Mouse (Mus musculus) kidney, adult 18-20 months (tissue): ENCODE data around the gene Frmd5.
A peak's percentile ranks its signal among the peaks of the same experiment; 100 is the strongest.
"Not testable (repeated sequence)": the region's sequence is repeated elsewhere in the genome, so short reads cannot be mapped to it uniquely, and the experiment has no call there.

Source experiments
- DNase-seq: peaks from one replicate; pipeline ENCODE4 v3.0.0; 2021

Frmd5 gene

DNA sequence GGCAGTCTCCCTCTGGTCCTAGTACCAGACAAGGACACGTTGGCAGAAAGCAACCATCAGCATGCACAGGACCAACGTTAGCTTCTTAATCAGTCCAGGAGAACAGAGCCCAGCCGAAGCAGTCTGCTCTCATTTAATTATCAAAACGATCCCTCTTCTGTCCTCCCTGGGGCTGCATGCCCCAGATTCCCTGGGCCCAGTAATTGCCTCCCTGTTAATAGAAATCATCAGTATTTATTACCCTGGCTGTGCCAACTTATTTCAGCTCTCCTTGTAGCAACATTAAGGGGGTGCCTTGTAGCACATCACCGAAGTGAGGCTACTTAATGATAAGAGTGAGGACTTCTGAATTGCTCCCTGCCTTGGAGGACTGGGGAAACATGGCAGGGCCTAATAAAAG, 241.0 kb downstream of the Frmd5 start:
- no peak for DNase-seq

DNA sequence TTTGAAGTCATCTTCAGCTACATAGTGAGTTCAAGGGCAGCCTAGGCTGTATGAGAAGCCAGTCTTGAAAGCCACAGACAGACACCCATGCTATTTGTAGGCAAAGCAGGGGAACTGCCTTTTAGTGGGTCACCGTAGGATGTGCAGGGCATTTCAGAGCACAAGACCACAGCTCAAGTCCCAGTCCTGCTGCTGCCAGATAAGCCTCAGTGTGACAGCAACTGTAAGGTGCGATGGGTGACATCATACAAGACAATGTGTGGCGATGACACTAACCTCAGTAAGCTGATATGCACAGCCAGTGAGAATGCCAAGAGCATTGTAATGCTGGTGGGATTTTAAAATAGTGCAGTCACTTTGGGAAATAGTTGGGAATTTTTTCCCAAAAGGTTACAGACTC, 243.8 kb downstream of the Frmd5 start:
- DNase-seq, result no peak

DNA sequence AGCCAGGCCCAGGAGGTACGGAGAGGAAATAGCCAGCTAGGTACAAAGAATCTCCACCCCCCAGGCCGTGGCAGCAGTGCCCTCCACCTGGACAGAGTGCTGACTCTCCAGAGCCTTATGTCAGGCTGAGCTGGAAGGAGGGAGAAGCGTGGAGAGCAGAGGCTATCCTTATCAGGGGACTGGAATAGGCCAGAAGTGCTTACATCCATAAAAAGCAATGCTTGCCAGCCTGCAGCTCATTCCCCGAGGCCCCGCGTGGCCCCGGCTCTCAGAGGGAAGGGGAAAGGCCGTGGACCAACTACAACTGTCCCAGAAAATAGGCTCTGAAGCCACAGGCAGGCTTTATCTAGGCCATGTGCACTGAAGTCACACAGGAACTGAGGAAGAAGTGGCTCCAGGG, 255.6 kb downstream of the Frmd5 start:
- peak; percentile 3 for DNase-seq

DNA sequence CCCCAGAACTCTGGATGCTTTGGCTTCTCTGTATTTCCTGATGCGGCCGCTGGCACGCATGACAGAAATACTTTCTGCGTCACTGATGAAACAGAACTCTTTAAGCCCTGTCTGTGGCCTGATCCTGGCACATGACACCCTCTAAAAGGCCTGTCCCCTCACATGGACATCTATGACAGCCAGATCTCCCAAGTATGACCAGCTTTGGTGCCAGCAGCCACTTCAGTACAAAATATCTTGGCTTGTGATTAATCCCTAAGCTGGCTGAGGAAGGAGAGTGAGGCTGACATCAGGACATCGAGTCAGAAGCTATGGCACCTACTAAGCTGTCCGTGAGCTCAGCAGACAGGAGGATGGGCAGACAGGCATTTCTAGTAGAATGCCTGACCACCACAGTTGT, 257.3 kb downstream of the Frmd5 start:
- DNase-seq, result no peak

DNA sequence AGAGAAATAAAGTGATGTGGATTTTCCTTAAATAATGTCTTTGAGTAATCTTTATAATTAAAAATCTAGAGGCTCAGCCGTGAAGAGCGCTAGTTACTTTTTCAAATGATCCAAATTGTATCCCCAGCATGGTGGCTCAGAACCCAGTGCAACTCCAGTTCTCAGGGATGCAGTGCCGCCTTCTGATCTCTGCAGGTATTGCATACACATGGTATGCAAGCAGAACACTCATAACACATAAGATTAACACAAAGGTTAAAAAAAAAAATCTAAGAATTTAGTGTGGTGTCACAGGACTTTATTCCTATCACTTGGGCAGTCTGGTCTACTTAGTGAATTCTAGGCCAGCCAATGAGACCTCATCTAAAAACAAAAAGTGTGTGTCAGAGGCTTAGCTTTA, 262.1 kb downstream of the Frmd5 start:
- no peak for DNase-seq

DNA sequence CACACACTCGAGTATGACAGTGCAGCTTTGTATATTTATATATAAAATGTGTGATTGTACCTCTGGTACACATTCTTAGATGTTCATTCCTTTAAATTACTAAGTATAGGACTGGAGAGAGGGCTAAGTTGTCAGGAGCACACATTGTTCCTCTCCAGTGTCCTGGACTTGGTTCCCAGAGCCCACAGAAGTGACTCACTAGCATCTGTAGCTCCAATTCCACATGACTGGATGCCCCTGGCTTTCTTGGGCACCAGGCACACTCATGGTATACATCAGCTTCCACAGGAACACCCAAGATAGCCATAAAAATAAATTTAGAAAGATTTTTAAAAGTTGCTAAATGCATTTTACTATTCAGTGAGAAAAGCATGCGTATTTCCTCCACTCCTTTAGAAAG, 281.8 kb downstream of the Frmd5 start:
- no peak for DNase-seq

DNA sequence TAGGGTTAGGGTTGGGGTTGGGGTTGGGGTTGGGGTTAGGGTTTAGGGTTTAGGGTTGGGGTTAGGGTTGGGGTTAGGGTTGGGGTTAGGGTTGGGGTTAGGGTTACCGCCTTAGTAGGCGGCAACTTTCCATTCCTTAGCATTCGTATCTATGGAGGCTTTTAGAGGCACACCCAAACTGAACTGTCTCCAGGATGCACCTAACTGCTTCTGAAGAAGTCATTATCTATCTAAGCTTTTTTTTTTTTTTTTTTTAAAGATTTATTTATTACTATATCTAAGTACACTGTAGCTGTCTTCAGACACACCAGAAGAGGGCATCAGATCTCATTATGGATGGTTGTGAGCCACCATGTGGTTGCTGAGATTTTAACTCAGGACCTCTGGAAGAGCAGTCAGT, 284.1 kb downstream of the Frmd5 start:
- not testable (repeated sequence) for DNase-seq

DNA sequence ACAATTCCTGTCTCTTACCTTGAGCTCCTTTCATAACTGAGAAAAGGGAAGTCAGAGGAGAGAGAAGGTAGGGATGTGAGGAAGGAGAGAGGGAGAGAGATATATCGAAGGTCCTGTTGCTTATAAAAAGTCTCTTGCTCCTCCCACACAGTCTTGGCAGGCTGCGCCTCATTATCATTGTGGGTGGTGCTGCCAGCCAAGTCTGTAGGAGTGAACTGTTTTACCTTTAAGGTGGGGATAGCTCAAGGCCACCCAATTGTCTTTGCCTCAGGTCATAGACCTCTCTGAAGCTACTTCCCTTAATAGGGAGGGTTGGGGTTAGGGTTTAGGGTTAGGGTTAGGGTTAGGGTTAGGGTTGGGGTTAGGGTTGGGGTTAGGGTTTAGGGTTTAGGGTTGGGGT, 284.9 kb downstream of the Frmd5 start:
- DNase-seq, result no peak

DNA sequence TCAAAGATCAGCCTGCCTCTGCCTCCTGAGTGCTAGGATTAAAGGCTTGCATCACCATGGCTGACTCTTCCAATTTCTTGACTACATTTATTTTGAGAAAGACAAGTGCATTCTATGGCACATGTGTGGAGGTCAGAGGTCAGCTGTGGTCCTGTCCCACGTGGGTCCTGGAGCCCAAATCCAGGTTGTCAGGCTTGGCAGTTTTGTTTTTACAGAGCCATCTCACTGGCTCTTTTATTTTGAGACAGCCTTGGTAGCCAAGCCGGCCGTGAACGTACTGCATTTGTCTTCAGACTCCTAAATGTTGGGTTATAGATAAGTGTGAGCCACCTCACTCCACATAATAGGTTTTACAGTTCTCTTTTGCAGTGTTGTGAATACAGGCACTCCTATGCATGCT, 288.2 kb downstream of the Frmd5 start:
- not testable (repeated sequence) for DNase-seq

DNA sequence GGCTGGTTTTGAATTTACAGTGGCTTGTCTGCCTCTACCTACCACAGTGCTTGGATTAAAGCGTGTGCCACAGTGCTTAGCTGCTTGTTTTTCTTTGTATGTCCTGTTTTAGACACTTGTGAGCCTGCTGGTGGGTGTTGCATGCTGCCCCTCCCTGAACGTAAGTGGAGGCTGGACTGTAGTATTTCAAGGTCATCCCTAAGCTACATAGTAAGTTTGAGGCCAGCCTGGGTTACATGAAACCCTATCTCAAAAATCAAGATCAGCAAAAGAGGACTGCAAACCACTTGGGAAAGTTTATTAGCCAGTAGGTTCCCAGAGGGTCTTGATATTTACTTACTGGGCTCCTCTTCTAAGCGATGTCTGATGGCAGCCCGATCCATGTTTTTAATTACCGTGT, 288.8 kb downstream of the Frmd5 start:
- no peak for DNase-seq

DNA sequence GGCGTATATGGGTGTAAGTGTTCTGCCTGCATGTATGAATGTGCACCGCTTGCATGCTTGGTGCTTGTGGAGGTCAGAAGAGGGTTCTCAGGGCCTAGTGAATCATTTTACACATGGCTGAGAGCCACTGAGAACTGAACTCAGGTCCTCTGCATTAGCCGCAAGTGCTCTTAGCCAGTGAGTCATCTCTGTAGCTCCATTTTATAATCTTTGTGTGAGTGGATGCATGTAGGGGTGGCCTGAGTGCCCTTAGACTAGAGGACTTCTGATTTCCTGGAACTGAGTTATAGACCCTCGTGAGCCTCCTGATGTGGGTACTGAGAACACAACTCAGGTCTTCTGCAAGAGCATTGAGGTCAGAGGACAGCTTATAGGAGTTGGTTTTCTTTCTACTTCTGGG, 292.7 kb downstream of the Frmd5 start:
- no peak for DNase-seq

DNA sequence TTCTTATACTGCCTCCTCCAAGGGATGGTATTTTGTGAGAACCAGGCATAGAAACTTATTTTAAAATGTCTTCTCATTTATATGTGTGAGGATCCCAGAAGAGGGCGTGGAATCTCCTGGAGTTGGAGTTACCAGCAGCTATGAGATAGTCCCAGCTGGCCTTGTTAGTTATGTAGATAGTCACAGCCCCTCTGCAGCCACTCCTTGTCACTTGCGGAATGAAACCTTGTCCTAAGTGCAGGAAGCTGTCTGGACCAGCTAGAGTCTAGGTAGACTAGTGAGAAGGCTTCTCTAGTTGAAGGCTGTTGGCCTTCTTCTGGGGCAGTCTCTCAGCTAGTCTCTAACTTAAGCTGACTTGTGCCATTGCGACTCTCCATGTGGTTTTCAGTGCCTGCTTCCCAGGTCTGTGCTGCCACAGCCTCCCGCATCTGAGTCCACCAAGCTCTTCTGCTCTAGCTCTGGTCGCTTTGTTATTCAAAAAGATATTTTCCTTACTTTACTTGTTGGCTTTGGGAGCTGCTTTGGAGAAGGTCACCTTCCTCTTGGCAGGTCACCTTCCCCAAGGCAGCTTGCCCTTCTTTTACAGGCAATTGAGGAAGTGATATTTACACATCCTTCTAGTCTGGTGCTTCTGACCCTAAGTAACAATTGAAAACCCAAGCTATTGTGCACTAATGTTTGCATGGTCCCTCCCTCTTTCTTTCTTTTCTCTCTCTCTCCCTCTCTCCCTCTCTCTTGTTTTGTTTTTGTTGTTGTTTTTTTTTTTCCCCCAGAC, 293.7 kb downstream of the Frmd5 start:
- DNase-seq, result not testable (repeated sequence)

DNA sequence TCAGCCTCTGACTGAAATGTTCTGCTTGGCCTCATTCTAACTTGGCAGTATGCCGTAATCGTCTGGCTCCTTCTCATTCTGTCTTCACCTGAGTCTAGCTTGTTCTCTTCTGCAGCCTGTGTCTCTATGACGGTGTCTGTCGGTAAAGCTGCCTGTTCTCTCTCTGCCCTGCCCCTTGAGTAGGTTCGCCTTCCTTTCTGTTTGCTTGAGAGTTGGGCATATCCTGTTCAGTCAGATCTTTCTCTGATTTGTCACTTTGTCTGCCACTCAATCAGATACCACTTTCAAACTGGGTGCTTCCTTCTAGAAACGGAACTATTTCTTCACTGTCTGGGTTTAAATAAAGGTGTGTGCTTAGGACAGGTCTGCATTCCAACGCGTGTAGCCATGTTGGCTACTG, 295.5 kb downstream of the Frmd5 start:
- no peak for DNase-seq

DNA sequence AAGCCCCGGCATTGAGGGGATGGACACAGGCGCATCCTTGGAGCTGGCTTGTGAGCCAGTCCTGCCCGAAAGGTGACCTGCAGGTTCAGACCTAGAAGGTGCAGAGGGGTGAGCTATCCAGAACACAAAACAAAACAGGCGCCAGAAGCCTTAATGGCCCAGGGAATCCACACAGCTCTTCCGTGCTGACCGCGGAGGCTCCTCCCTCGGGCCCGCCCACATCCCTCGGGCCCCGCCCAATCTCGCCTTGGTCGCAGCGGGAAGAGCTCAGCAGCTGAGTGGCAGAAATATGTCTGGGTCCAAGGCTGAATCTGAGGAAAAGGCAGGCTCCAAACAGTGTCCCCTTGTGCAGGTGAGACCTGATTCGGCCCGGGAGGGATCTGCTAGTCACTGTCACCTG, 297.3 kb downstream of the Frmd5 start:
- DNase-seq, result peak; percentile 83

DNA sequence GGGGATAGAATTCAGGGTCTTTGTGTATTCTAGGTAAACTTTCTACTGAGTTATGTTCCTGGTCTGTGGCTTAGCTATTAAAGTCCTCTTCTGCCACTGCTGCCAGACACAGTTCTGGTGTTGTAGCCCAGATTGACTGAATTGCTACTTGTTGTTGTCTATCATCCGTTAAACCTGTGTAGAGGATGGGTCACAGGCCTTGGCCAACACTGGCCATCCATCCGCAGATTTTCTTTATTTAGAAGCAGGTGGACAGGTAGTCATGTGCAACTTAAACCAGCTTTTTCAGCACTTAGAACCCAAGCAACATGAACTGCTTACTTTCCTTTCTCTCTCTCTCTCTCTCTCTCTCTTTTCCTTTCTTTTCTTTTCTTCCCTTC, 298.9 kb downstream of the Frmd5 start:
- DNase-seq, result no peak

DNA sequence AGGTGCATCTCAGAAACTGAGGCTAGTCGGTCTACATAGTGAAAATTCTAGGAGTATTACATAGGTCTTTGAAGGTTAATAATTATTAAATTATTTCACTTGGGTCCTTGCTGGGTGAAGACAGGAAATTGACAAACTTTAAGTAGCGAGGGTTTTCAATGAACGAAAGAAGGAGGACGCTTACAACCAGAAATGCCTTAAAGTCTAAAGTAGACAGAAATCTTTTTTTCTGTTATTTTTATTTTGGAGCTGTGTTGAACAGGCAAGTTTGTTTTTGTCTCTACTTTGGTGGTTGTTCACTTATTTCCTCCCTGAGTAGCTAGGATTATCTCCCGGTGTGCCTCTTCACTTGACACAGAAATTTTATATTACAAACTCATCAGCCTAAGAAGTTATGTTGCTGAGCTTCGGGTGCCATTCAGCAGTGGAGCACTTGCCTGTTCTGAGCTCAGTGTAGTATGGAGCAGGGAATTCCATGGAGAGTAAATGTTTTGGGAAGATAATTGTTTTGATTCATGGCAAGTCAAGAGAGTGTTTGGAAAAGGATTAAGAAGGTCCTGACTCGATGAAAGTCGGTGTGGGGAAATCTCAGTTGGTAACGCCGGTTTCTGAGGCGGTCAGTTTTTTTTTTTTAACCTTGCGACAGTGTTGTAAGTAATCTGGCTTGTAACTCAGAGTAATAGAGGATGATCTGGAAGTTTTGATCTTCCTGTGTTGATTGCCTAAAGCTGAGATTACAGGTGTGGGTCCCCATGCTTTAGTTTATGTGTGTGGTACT, 299.5 kb downstream of the Frmd5 start:
- DNase-seq, result no peak

DNA sequence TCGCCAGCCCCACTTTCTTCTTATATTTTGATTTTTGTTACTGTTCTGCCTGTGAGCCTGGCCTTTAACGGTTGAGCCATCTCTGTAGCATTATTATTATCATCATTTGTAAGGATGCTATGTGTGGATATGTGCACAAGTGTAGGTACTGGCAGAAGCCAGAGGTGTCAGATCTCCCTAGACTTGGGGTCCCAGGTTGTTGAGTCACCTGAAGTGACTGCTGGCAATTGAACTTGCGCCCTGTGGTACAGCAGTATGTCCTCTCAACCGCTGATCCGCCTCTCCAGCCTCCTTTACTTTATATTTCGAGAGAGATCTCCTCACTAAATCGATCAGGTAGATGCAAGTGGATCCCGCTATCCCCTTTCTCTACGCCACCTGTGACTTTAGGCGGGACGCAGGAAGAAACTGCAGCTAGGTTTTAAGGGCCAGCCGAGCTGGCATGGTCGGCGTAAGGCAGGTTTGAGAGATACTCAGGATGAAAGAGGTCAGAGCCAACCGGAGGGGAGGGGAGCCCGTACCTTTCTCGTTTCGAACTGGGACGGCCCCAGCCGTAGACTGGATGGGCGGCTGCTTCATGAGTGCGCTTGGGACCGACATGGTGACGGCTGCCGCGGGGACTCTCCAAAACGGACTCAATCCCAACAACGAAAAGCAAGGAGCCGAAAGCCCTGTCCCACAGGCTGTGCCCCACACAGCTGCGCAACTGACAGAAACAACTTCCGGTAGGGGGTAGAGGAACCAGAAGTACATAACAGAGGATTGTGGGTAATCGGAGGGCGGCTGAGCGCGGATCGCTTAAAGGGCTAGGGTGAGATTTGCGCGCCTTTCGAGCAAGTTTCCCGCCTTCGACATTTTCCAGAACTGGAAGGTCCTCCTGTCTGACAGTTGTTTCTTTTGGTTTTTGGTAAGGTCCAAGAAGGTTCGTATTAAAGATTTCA, 300.7 kb downstream of the Frmd5 start, which contains the start of the genes Mfap1a and Wdr76:
TSS of gene Mfap1a (minus strand) at position 724 of the 941 bp plus-strand sequence.
TSS of gene Wdr76 (plus strand) at position 782 of the 941 bp plus-strand sequence.
- peak; percentile 87 for DNase-seq

DNA sequence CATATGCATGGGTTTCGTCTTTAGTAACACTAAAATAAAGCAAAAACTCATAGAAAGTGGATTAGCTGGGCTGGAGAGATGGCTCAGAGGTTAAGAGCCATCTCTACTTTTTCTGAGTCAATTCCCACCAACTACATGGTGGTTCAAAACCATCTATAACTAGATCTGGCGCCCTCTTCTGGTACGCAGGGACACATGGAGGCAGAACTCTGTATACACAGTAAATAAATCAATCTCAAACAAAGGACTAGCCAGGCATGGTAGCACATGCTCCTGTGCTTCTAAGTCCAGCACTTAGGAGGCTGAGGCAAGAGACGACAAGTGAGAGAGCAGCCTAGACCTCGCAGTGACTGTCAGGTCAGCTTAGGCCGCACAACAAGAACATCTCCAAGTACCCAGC, 305.3 kb downstream of the Frmd5 start:
- DNase-seq, result not testable (repeated sequence)
